Mouse (Mus musculus) embryo, embryonic 10 days (tissue): ENCODE measurements at regions not wholly inside any gene's neighbourhood (a gene's known extent, or its start where the extent isn't known, plus 50 kb on each side); places are given as distances from the start of the nearest gene placed in this dataset.
A peak's percentile ranks its signal among the peaks of the same experiment; 100 is the strongest.
"Not testable (repeated sequence)": the region's sequence is repeated elsewhere in the genome, so short reads cannot be mapped to it uniquely, and the experiment has no call there.

Source experiments
- DNase-seq: peaks from one replicate; pipeline ENCODE4 v3.0.0-alpha.2; 2015; ENCODE audit warnings: low spot score

DNA sequence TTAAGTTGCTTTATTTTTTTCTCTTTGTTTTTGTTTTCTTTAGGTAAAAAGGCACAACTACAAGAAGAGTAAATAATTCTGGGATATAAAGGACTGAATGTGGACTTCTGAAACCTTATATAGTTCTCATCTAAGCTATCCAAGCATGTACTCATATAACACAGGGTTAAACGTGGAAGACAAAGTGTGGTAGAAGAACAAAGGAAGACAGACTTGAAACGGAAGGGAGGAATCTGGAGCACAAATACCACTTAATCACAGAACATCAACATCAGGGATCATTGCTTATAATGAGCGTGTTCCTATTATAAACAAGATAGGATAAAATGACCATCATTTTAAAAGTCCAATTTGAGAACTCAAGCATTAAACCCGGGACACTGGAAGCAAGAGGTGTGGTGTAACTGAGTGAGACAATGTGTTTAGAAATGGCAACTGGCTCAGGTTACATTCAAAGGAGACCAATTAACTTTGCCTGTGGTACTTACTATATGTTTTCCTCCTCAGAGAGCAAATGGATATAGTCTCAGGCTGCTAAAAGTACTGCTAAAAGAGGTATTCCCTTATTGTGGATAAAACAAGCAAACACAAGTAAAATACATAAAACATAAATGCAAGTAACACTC, 96.1 kb upstream of the Hdgfl1 start:
- DNase-seq, result no peak

GRCm38 (mm10) chr13:26867794-26868193, 97.8 kb upstream of the Hdgfl1 start:
- no peak for DNase-seq

DNA sequence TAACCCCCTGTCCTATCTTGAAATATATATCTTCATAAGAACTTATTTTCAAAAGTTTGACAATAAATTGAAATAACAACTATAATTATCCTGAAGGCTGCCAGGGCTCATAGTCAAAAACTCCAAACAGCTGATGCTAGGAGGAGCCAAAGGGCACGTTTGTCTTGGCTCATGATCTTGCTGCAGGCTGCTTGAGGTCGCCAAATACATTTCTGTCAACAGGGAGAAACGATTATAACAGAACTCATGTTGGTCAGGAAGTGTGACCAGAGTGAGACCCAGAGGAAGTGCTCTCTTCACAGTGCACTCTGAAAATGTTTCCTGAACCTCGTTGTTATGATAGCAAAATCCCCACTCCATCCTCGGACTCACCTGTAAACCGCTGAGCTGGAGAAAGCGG, 140.9 kb upstream of the Prl start:
- no peak for DNase-seq

DNA sequence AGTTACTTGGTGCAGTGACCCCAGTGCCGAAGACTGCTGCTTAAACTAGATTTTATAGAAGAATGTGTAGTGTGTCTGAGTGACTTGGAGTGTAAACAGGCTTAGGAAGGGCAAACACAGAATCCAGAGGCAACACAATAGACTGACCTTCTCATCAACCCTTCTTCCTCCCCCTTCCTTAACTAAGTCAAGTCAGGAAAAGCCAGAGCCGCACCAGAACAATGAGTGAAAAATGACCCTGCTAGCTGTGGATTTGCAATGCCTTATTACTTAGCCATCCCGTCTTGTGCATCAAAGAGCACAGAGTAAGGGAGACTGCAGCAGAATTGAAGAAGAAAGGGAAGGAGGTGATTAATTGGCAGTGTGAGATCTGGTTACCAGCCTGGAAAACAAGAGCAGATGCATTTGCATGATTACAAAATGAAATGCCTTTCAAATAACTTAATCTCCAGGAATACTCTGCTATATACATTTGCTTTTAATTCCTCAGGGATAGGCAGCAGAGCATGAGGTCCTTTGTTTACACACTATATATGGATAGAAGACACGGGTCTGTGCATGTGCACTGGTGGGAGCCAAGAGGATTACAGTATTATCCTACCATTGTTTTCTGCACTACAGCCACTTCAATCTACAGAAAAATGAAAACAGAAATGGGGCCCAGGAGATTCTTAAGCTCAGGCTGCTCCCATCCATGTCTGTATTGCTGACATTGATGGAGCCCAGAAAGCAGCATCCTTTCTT, 124.5 kb upstream of the Prl start:
- DNase-seq, result peak; percentile 86

GRCm38 (mm10) chr13:26933838-26934237, 123.5 kb upstream of the Prl start:
- peak; percentile 59 for DNase-seq

GRCm38 (mm10) chr13:26940436-26940835, 116.9 kb upstream of the Prl start:
- no peak for DNase-seq

DNA sequence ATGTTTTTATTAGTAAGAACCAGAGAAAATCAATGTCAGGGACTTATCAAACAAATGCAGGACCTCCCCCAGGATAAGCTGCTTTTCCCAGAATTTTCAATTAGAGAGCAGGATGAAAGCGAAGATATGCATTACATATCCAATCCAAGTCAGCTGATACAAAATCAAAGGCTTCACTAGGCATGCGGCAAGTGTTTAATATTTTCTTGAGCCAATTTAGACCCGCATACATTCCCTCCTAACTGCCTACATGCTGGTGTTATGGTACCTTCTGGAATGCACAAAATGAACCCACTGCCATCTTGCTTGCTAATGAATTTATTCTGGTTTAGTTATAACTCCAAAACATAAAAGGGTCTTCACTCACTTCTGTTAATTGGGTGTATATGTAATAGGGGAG, 112.9 kb upstream of the Prl start:
- DNase-seq, result no peak

GRCm38 (mm10) chr13:26951461-26951860, 105.9 kb upstream of the Prl start:
- no peak for DNase-seq

DNA sequence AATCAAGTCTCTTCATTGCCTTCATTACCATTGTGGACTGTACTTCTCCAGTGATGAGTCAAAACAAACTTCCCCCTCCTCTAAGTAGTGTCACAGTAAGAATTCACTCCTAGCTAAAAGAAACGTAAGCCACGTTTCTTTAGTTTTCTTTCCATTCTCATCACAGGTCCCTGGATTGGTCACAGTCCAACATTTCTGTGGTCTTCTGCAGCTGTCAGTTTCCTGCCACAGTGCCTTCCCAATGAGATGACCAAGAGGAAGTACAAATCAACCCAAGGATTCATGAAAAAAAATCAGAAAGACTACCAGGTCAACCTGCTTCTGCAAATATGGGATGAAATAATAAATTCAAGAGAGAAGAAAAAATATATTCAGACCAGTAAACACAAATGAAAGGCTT, 103.5 kb upstream of the Prl start:
- DNase-seq, result no peak

DNA sequence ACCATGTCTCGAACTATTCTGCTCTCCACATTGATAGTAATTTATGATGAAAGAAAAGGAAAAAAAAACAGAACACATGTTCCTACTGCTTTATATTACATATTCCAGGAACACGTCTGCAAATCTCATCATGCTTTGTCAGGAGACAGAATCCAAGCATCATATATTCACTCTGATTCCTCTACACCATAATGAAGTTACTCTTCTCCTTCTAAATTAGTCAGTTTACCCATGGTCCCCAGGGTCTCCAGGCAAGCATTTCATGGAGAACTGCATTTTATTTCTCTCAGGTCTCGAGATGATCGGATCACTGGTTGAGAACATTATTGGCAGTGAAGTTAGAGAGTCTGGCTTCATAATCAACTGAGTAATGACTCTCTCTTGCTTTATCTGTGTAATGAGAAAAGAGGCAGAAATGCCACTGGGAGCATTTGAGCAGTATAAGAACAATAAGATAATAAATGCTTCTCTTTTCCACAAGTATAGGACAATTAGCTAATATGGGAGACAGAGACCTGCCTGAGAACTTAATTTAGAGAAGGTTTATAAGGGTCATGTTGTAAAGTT, 97.8 kb upstream of the Prl start:
- DNase-seq, result no peak

DNA sequence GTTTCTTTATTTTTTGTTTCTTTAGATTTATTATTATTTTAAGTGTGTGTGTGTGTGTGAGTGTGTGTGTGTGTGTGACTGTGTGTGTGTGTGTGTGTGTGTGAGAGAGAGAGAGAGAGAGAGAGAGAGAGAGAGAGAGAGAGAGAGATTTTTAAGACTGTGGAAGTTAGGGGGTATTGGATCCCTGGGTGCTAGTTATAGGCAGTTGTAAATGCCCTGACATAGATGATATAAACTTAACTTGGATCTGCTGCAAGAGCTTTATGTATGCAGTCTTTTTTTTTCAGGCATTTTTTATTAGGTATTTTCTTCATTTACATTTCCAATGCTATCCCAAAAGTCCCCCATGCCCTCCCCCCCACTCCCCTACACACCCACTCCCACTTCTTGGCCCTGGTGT, 96.8 kb upstream of the Prl start:
- DNase-seq, result not testable (repeated sequence)

DNA sequence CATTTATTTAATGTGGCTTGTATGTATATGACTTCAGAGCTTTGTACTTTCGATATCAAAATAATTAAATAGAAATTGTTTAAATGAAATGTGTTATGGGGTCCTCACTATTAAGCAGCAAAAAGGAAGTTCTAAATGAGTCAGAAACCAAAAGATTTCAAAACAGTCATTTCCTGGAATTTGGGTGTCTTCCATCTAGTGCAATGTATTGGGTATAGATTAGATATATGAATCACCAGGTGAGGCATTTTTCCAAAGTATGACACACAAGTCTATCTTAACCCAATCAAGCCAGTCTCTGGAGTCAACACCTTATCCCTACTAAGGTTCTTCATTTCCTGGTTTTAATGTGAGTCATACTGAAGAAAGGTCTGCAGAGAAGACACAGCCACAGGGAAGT, 81.3 kb upstream of the Prl start:
- DNase-seq, result no peak

- no peak for DNase-seq
Observed at GRCm38 (mm10) chr13:26980475-26980874, 76.9 kb upstream of the Prl start.
